Mouse (Mus musculus) cerebellum, adult 2 months (tissue): ENCODE measurements around the gene Mlxip.

Experiments used
- CTCF ChIP-seq: fragments of 200-500 bp; IDR thresholded peaks from 2 replicates; pipeline ENCODE4 v1.5.1; 2011; ENCODE audit warnings: low read depth, mild to moderate bottlenecking, control low read depth, low read length, moderate library complexity, borderline replicate concordance; ENCODE audit not compliant: insufficient read depth
- POLR2A ChIP-seq: fragments of 200-500 bp; IDR thresholded peaks from 2 replicates; pipeline ENCODE4 v1.6.1; 2011; ENCODE audit warnings: low read length, control low read depth, borderline replicate concordance; ENCODE audit not compliant: insufficient read depth

DNA sequence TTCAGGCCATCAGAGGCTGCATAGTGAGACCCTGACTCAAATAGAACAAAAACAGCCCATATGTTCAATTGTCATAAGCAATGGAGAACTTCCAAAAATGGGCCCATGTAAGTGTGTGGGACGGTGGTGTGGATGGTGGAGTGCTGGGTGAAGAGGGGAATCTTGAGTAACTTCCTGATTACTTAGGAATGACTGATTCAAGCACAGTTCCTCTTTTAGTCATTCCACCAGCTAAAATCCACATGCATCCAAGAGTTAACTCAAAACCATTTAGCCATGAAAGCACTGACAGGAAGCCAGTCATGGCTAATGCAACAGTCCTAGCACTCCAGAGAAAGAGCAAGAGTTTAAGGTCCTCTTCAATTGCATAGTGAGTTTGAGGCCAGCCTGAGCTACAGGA is 33.0 kb downstream of the Mlxip start:
- TF ChIP-seq CTCF = no peak
- TF ChIP-seq POLR2A = no peak
